Mouse (Mus musculus) stomach, postnatal 0 days (tissue): ENCODE measurements around the gene Slc13a5. TPM values are rescaled to one million over a fixed set of nuclear protein-coding genes. Genes with fewer than 3 reads are reported as not detected.

Experiments
- ATAC-seq: fragments of 200-750 bp; cut with Nextera tagmentation; 2 replicates; pipeline ENCODE4 v1.8.0; 2017; ENCODE audit not compliant: low FRiP score, low TSS enrichment
- DNase-seq: peaks from one replicate; pipeline ENCODE4 v3.0.0-alpha.2; 2016; ENCODE audit warnings: low spot score
- H3K27ac ChIP-seq: fragments of 300-500 bp; sonication (generic); replicated peaks from 2 replicates; pipeline ENCODE4 v1.5.1; 2014; ENCODE audit warnings: mild to moderate bottlenecking, control low read depth
- H3K27me3 ChIP-seq: fragments of 300-500 bp; sonication (generic); 2 replicates; pipeline ENCODE4 v1.6.1; 2014; ENCODE audit warnings: low read length; ENCODE audit not compliant: control insufficient read depth, insufficient read depth
- H3K36me3 ChIP-seq: fragments of 300-500 bp; sonication (generic); 2 replicates; pipeline ENCODE4 v1.6.1; 2014; ENCODE audit warnings: low read length, mixed read lengths; ENCODE audit not compliant: control insufficient read depth, insufficient read depth
- H3K4me1 ChIP-seq: fragments of 300-500 bp; sonication (generic); replicated peaks from 2 replicates; pipeline ENCODE4 v1.6.1; 2014; ENCODE audit warnings: antibody characterized with exemption; ENCODE audit not compliant: control insufficient read depth, insufficient read depth
- H3K4me2 ChIP-seq: fragments of 300-500 bp; sonication (generic); replicated peaks from 2 replicates; pipeline ENCODE4 v1.6.1; 2014; ENCODE audit warnings: low read depth, mild to moderate bottlenecking, control low read depth, moderate library complexity
- H3K4me3 ChIP-seq: fragments of 300-500 bp; sonication (generic); 2 replicates; pipeline ENCODE4 v1.5.1; 2014; ENCODE audit warnings: low read depth, low read length, control low read depth
- H3K9ac ChIP-seq: fragments of 300-500 bp; sonication (generic); 2 replicates; pipeline ENCODE4 v1.6.1; 2014; ENCODE audit warnings: mild to moderate bottlenecking, low read length, control low read depth, mixed read lengths
- H3K9me3 ChIP-seq: fragments of 300-500 bp; sonication (generic); 2 replicates; pipeline ENCODE4 v1.6.1; 2016; ENCODE audit warnings: low read length; ENCODE audit not compliant: control insufficient read depth
- CTCF ChIP-seq: IDR thresholded peaks from 2 replicates; pipeline ENCODE4 v1.5.1; 2016; ENCODE audit warnings: antibody characterized with exemption, low read depth, mild to moderate bottlenecking, moderate library complexity
- EP300 ChIP-seq: optimal IDR thresholded peaks from 2 replicates; pipeline ENCODE3; 2016; ENCODE audit warnings: antibody characterized with exemption
- WGBS: fragments of 180-500 bp; shearing (Covaris S2); extraction: QIAGEN DNeasy Blood & Tissue Kit; methylation state at CpG from one replicate; pipeline ENCODE4 v1.1.7; 2014; 5-methylcytosine and 5-hydroxymethylcytosine counted together
- polyA plus RNA-seq: library from polyadenylated mRNA; unstranded; fragments of >200 nt; fragmentation: Nextera tagmentation; extraction: Ambion mirVana; gene quantifications from 2 replicates; pipeline ENCODE4 v1.2.1, GENCODE M21; 2015

Slc13a5 gene
- polyA plus RNA-seq, 1 experiment from 2014 or later = 0.06 TPM

DNA sequence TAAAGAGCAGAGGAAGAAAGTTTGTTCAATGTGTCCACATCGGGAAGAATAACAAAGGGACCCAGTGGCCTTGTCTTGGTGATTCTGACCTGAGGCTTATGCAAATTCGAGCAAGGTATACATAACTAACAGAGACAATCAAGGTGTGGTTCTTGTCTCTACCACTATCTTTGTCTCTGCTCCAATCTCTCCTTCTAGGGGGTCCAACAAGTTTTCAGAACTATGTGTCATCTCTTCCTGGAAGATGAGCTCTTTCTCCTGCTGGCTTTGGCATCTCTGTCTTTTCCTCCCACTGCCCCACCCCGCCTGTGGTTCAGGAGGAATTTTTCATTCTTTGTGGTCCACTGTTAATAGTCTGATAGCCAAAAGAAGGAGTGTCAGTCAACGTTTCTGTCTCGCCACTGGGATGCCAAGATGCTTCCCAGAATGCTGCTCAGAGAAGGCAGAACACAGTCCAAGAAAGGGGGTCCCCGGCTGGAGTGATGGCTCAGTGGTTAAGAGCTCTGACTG, 19.0 kb upstream of the Slc13a5 start:
- no peak for DNase-seq
- no peak for ATAC-seq
- 55% methylated on average over 6 of the region's 6 CpGs for WGBS
- Histone ChIP-seq H3K4me1 (no peaks in the 10 kb centered on the region), H3K9ac (no peak overlapping the region), H3K27ac (no peak overlapping the region), H3K9me3 (no peaks in the 10 kb centered on the region), H3K4me3 (no peak overlapping the region), H3K4me2 (no peak overlapping the region), H3K36me3 (no peaks in the 10 kb centered on the region), H3K27me3 (no peaks in the 10 kb centered on the region)
- TF ChIP-seq CTCF (no peak), EP300 (no peak)

- Histone ChIP-seq H3K9ac (no peak overlapping the region), H3K27ac (no peak overlapping the region)
- TF ChIP-seq EP300 (no peak), CTCF (no peak)
Measured at GRCm38 (mm10) chr11:72284532-72285182, 17.6 kb upstream of the Slc13a5 start.

GRCm38 (mm10) chr11:72283486-72284224, 16.6 kb upstream of the Slc13a5 start:
- ATAC-seq (no peak), DNase-seq (no peak)
- Histone ChIP-seq H3K27me3 (no peaks in the 10 kb centered on the region), H3K4me1 (no peaks in the 10 kb centered on the region), H3K36me3 (no peaks in the 10 kb centered on the region), H3K4me3 (no peak overlapping the region), H3K27ac (no peak overlapping the region), H3K9ac (no peak overlapping the region), H3K9me3 (no peaks in the 10 kb centered on the region), H3K4me2 (no peak overlapping the region)
- 87% methylated on average over 16 of the region's 16 CpGs for WGBS
- TF ChIP-seq CTCF = no peak
- TF ChIP-seq EP300 = no peak

More at GRCm38 (mm10) chr11:72284532-72285182, 17.6 kb upstream of the Slc13a5 start:
- H3K27me3 ChIP-seq = no peaks in the 10 kb centered on the region
- H3K36me3 ChIP-seq = no peaks in the 10 kb centered on the region
- no peaks in the 10 kb centered on the region for H3K9me3 ChIP-seq
- 81% methylated on average over 14 of the region's 14 CpGs for whole genome bisulfite sequencing
- no peak for ATAC-seq
- H3K4me2 ChIP-seq = no peak overlapping the region
- no peak for DNase-seq
- no peak overlapping the region for H3K4me3 ChIP-seq
- H3K4me1 ChIP-seq = no peaks in the 10 kb centered on the region

GRCm38 (mm10) chr11:72281852-72282400, 14.9 kb upstream of the Slc13a5 start:
- TF ChIP-seq CTCF (no peak), EP300 (no peak)
- Histone ChIP-seq H3K27ac (no peak overlapping the region), H3K9me3 (no peaks in the 10 kb centered on the region), H3K9ac (no peak overlapping the region), H3K4me2 (no peak overlapping the region), H3K27me3 (no peaks in the 10 kb centered on the region), H3K36me3 (no peaks in the 10 kb centered on the region), H3K4me3 (no peak overlapping the region), H3K4me1 (no peaks in the 10 kb centered on the region)
- DNase-seq (no peak), ATAC-seq (no peak)
- 57% methylated on average over 5 of the region's 5 CpGs for WGBS

DNA sequence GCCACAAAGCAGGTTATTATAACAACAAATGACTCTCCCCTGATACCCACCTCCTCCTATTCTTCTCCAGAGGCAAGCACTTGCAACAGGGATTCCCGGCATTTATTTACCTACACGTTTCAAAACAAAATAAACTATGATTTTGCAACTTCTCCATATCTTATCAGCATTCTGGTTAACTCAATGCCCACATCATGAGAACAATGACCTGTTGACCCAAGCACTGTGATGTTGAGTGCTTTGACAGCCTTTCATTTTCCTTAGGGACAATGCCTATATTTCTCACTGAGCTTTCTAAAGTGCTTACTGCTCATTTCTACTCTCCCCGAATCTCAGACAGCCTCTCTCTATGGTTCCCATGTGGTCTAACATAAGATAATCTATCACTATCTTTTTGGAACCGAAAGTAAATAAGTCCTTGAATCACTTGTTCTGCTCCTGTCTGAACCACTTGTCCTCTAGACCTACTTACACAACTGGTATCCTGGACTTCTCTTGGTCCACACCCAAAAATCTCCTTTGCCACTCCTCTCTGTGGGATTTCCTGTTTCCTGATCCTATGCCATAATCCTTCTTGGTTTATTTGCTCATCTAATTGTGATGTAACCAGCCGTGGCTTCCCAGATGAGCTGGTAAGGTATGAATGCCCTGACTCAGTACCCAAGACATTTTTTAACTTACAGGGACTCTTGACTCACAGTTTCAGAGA, 14.3 kb upstream of the Slc13a5 start:
- H3K9ac ChIP-seq = no peak overlapping the region
- ATAC-seq = no peak
- WGBS = 67% methylated on average over 5 of the region's 5 CpGs

More for the DNA sequence above, 14.3 kb upstream of the Slc13a5 start:
- H3K27ac ChIP-seq = no peak overlapping the region
- H3K27me3 ChIP-seq = no peaks in the 10 kb centered on the region
- no peaks in the 10 kb centered on the region for H3K36me3 ChIP-seq
- no peaks in the 10 kb centered on the region for H3K9me3 ChIP-seq
- H3K4me1 ChIP-seq = no peaks in the 10 kb centered on the region
- DNase-seq = no peak
- no peak overlapping the region for H3K4me2 ChIP-seq
- no peak for TF ChIP-seq EP300
- TF ChIP-seq CTCF = no peak
- no peak overlapping the region for H3K4me3 ChIP-seq
